Mouse (Mus musculus): ENCODE results near the gene Ankrd36.

DNA sequence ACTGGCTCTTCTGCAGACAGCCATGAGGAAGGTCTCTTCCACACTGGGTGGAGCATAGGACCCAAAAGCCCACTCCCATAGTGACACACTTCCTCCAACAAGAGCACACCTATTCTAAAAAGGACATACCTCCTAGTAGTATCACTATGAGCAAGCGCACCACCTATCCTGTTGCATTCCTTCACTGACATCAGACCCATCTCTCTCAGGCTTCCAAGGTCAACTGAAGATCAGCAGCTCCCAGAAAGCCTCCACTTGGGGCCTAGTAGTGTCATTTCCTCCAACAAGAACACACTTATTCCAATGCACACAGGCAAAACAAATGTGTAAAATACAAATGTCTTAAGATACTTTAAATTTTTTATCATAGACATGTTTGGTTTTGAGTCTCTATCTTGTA, 132.3 kb downstream of the Ankrd36 start:
- TF ChIP-seq GATA1 (IDR thresholded peaks at IDR 0.05; ENCODE audit: borderline replicate concordance, low read length) (no peak), FLI1 (IDR thresholded peaks at IDR 0.05; ENCODE audit: low read length) (no peak)
